ENCODE assay signal across 9 mouse cellular contexts in genomic region chr1:179237989-179238388, GRCm38 (mm10).
DNase-seq lines count a peak whose midpoint lies in the region; ATAC-seq and TF ChIP-seq lines count a peak whose summit lies in the region.
"Had no signal": no experiment of that assay in that cellular context is flagged by ENCODE, and none has a peak within 500 bp of the region (broad histone marks: within the 10 kb centered on the region; RNA-seq: fewer than 3 reads in every experiment).

No protein-coding gene starts in this region.

- H3K27ac ChIP-seq in heart, adult 2 months, result no peak overlapping the region
- H3K27ac ChIP-seq: forebrain, embryonic 10.5 days had no signal

- WGBS in heart, adult 2 months, result 65% methylated on average over 7 of the region's 7 CpGs

- peak; percentile 60; the same call in 1 of the 2 replicates for ATAC-seq in common myeloid progenitor, adult 5-6 weeks (replicated peaks; ENCODE audit: low read depth, poor library complexity, severe bottlenecking)
- no peak for ATAC-seq in frontal cortex, adult (ENCODE audit: low TSS enrichment)

- H3K27me3 ChIP-seq in heart, adult 2 months (ENCODE audit: control insufficient read depth, insufficient read depth, low read length), result no peaks in the 10 kb centered on the region

- no peak for DNase-seq in heart, adult 2 months
- DNase-seq in heart, adult 8-10 months (ENCODE audit: low spot score), result no peak
- DNase-seq in right cerebral cortex, postnatal 14 days, result peak; percentile 26
- no peak for DNase-seq in right cerebral cortex, adult 2 months (ENCODE audit: low spot score in 2 of 2)
- DNase-seq in thymus, postnatal 25 days, result peak; percentile 40
- DNase-seq in gastrocnemius, adult 8-10 months (ENCODE audit: low spot score in 2 of 2), result no peak

- TF ChIP-seq CTCF in heart, adult 2 months (IDR thresholded peaks at IDR 0.05), result peak; percentile 28

- TF ChIP-seq EP300 in heart, adult 2 months (IDR thresholded peaks at IDR 0.05; ENCODE audit: insufficient read depth, low read depth, low read length), result no peak

- intact Hi-C loops in heart, adult 2 months (cut with DNase I), result no loop called here

- no peak overlapping the region for H3K4me3 ChIP-seq in heart, adult 2 months
- H3K4me3 ChIP-seq: forebrain, embryonic 10.5 days had no signal

- no peaks in the 10 kb centered on the region for H3K36me3 ChIP-seq in heart, adult 2 months (ENCODE audit: control insufficient read depth, insufficient read depth, low read length)
- H3K36me3 ChIP-seq: forebrain, embryonic 10.5 days had no signal

- no peak overlapping the region for H3K9ac ChIP-seq in heart, adult 2 months (ENCODE audit: low read depth, low read length)

- no peaks in the 10 kb centered on the region for H3K79me2 ChIP-seq in heart, adult 2 months (replicated peaks; ENCODE audit: control insufficient read depth, insufficient read depth, low read length)

- no peaks in the 10 kb centered on the region for H3K4me1 ChIP-seq in heart, adult 2 months (ENCODE audit: control insufficient read depth, insufficient read depth, low read length)
- H3K4me1 ChIP-seq: forebrain, embryonic 10.5 days had no signal

- no peak for TF ChIP-seq POLR2A in heart, adult 2 months (IDR thresholded peaks at IDR 0.05; ENCODE audit: insufficient read depth, low read depth, low read length)

Comparison
In these comparisons a context has a peak if more than half of its experiments do, and no peak if none do; other contexts are left out.
1. DNase-seq: peak in right cerebral cortex, postnatal 14 days (single experiment) and thymus, postnatal 25 days (single experiment); none in heart, adult 2 months (0 of 2), heart, adult 8-10 months (single experiment), right cerebral cortex, adult 2 months (0 of 2) and gastrocnemius, adult 8-10 months (0 of 2).